Mouse (Mus musculus) lung, postnatal 0 days (tissue): ENCODE measurements around the gene Kctd2.

Source experiments
- CTCF ChIP-seq: IDR thresholded peaks from 2 replicates; pipeline ENCODE4 v1.5.1; 2016; ENCODE audit warnings: antibody characterized with exemption, mild to moderate bottlenecking
- EP300 ChIP-seq: IDR thresholded peaks from 2 replicates; pipeline ENCODE4 v1.6.1; 2016; ENCODE audit warnings: antibody characterized with exemption, mild to moderate bottlenecking, control low read depth

GRCm38 (mm10) chr11:115391358-115391757 lies 28.6 kb upstream of the Kctd2 start:
- no peak for TF ChIP-seq CTCF
- TF ChIP-seq EP300, result no peak
